Mouse (Mus musculus) liver, embryonic 16.5 days (tissue): ENCODE data around the gene Elmod3. TPM values are rescaled to one million over a fixed set of nuclear protein-coding genes. Genes with fewer than 3 reads are reported as not detected.

Source experiments
- ATAC-seq: fragments of 200-750 bp; cut with Nextera tagmentation; 2 replicates; pipeline ENCODE4 v1.8.0; 2017; ENCODE audit warnings: low read depth, mild to moderate bottlenecking, moderate number of reproducible peaks, moderate library complexity
- H3K27ac ChIP-seq: fragments of 300-500 bp; sonication (generic); 2 replicates; pipeline ENCODE4 v1.5.1; 2014; ENCODE audit warnings: mild to moderate bottlenecking, low read length
- H3K27me3 ChIP-seq: fragments of 300-500 bp; sonication (generic); 2 replicates; pipeline ENCODE4 v1.6.1; 2014; ENCODE audit warnings: low read depth, low read length, mixed read lengths; ENCODE audit not compliant: control insufficient read depth, insufficient read depth
- H3K36me3 ChIP-seq: fragments of 300-500 bp; sonication (generic); 2 replicates; pipeline ENCODE4 v1.6.1; 2014; ENCODE audit warnings: mild to moderate bottlenecking; ENCODE audit not compliant: control insufficient read depth, insufficient read depth
- H3K4me1 ChIP-seq: fragments of 300-500 bp; sonication (generic); 2 replicates; pipeline ENCODE4 v1.6.1; 2014; ENCODE audit warnings: low read depth, low read length, mixed read lengths; ENCODE audit not compliant: control insufficient read depth
- H3K4me2 ChIP-seq: fragments of 300-500 bp; sonication (generic); 2 replicates; pipeline ENCODE4 v1.6.1; 2014; ENCODE audit warnings: low read depth, low read length, mixed read lengths
- H3K4me3 ChIP-seq: fragments of 300-500 bp; sonication (generic); 2 replicates; pipeline ENCODE4 v1.5.1; 2014; ENCODE audit warnings: low read depth, mild to moderate bottlenecking, low read length
- H3K9ac ChIP-seq: fragments of 300-500 bp; sonication (generic); 2 replicates; pipeline ENCODE4 v1.6.1; 2014; ENCODE audit warnings: low read depth, low read length
- H3K9me3 ChIP-seq: fragments of 300-500 bp; sonication (generic); replicated peaks from 2 replicates; pipeline ENCODE4 v1.6.1; 2016; ENCODE audit warnings: low read length; ENCODE audit not compliant: control insufficient read depth
- WGBS: fragments of 180-500 bp; shearing (Covaris S2); extraction: QIAGEN DNeasy Blood & Tissue Kit; methylation state at CpG from one replicate; pipeline ENCODE4 v1.1.7; 2014; ENCODE audit not compliant: insufficient replicate concordance; 5-methylcytosine and 5-hydroxymethylcytosine counted together
- polyA plus RNA-seq: library from polyadenylated mRNA; unstranded; fragments of >200 nt; fragmentation: Nextera tagmentation; extraction: Ambion mirVana; gene quantifications from 2 replicates; pipeline ENCODE4 v1.2.1, GENCODE M21; 2015

The Elmod3 gene
- polyA plus RNA-seq, 1 experiment from 2014 or later: 4.5 TPM

GRCm38 (mm10) chr6:72631700-72632099 lies 33.5 kb upstream of the Elmod3 start:
- H3K4me1 ChIP-seq: no peaks in the 10 kb centered on the region; the same call in none of the 2 replicates
- H3K27me3 ChIP-seq: no peaks in the 10 kb centered on the region
- no peak overlapping the region for H3K9ac ChIP-seq
- H3K4me3 ChIP-seq: no peak overlapping the region
- WGBS: 70% methylated on average over 6 of the region's 6 CpGs
- H3K36me3 ChIP-seq: no peaks in the 10 kb centered on the region
- no peak overlapping the region for H3K27ac ChIP-seq
- ATAC-seq: no peak
- no peaks in the 10 kb centered on the region for H3K9me3 ChIP-seq
- H3K4me2 ChIP-seq: no peak overlapping the region

GRCm38 (mm10) chr6:72630961-72631360 lies 32.7 kb upstream of the Elmod3 start:
- H3K9me3 ChIP-seq: no peaks in the 10 kb centered on the region
- ATAC-seq: no peak
- no peaks in the 10 kb centered on the region for H3K36me3 ChIP-seq
- no peaks in the 10 kb centered on the region; the same call in none of the 2 replicates for H3K4me1 ChIP-seq
- H3K27ac ChIP-seq: 0 out of 2 replicates have a peak overlapping the region, but pooled peaks have one; percentile 7
- H3K4me3 ChIP-seq: no peak overlapping the region
- no peak overlapping the region for H3K9ac ChIP-seq
- no peaks in the 10 kb centered on the region for H3K27me3 ChIP-seq
- no peak overlapping the region for H3K4me2 ChIP-seq
- 73% methylated on average over 14 of the region's 14 CpGs for WGBS

GRCm38 (mm10) chr6:72630370-72630769 lies 32.2 kb upstream of the Elmod3 start:
- Histone ChIP-seq H3K4me3 (no peak overlapping the region), H3K27ac (peak overlapping the region; percentile 49; the same call in 1 of the 2 replicates), H3K27me3 (no peaks in the 10 kb centered on the region), H3K4me2 (no peak overlapping the region), H3K36me3 (no peaks in the 10 kb centered on the region), H3K9ac (no peak overlapping the region), H3K4me1 (no peaks in the 10 kb centered on the region; the same call in 1 of the 2 replicates), H3K9me3 (no peaks in the 10 kb centered on the region)
- peak; percentile 75 for ATAC-seq
- 55% methylated on average over 2 of the region's 2 CpGs for WGBS

DNA sequence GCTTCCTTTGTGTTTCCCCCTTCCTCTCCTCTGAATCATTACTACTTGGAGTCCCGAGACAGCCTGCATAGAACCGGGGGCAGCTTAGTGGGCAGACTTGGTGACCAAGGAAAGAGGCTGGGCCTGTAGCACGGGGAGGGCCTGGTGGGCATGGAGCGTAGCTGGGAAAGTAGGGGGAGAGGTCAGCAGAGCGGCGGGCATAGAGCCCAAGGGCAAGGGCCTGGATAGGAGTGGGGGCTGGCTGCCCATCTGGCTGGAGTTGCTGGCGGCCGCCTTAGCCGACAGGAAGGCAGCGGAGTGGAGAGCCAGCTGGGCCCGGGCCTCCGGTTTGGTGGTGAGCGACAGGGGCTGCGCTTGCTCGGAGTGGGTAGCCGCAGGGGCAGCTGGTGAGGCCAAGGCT lies 29.1 kb upstream of the Elmod3 start:
- Histone ChIP-seq H3K27ac (no peak overlapping the region), H3K4me1 (no peaks in the 10 kb centered on the region; the same call in 1 of the 2 replicates), H3K4me2 (no peak overlapping the region), H3K9ac (no peak overlapping the region), H3K36me3 (no peaks in the 10 kb centered on the region), H3K4me3 (no peak overlapping the region), H3K9me3 (no peaks in the 10 kb centered on the region), H3K27me3 (no peaks in the 10 kb centered on the region)
- no peak for ATAC-seq
- WGBS: 80% methylated on average over 16 of the region's 16 CpGs

GRCm38 (mm10) chr6:72626391-72626790 lies 28.2 kb upstream of the Elmod3 start:
- no peak overlapping the region for H3K4me2 ChIP-seq
- no peak overlapping the region for H3K4me3 ChIP-seq
- H3K27ac ChIP-seq: no peak overlapping the region
- no peak for ATAC-seq
- H3K9ac ChIP-seq: no peak overlapping the region
- no peaks in the 10 kb centered on the region; the same call in none of the 2 replicates for H3K4me1 ChIP-seq
- H3K36me3 ChIP-seq: no peaks in the 10 kb centered on the region
- no peaks in the 10 kb centered on the region for H3K27me3 ChIP-seq
- WGBS: 60% methylated on average over 7 of the region's 7 CpGs
- no peaks in the 10 kb centered on the region for H3K9me3 ChIP-seq

GRCm38 (mm10) chr6:72623661-72624402 lies 25.6 kb upstream of the Elmod3 start:
- H3K27ac ChIP-seq: no peak overlapping the region
- H3K4me3 ChIP-seq: no peak overlapping the region
- 64% methylated on average over 8 of the region's 8 CpGs for WGBS
- H3K4me1 ChIP-seq: peaks cover 5% of the 10 kb centered on the region
- H3K27me3 ChIP-seq: no peaks in the 10 kb centered on the region
- H3K9me3 ChIP-seq: no peaks in the 10 kb centered on the region
- no peak for ATAC-seq
- H3K4me2 ChIP-seq: no peak overlapping the region
- no peaks in the 10 kb centered on the region for H3K36me3 ChIP-seq
- H3K9ac ChIP-seq: no peak overlapping the region

DNA sequence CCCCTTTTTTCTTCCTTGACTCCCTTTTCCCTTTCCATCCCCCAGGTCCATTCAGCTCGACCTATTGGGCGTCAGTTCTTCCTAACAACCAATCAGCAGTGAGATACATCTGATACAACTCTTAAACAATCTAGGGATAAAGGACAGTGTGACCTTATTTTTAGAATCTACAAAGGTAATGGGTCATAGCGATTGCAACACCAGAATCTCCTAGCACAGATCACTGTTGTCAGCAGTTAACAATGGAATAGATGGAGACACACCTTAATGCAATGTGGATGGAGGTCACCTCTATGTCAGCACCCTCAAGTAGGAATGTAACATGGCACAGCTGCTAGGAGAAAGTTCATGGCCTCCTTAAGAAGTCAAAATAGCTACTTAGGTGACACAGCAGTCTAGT lies 24.7 kb upstream of the Elmod3 start:
- no peaks in the 10 kb centered on the region for H3K27me3 ChIP-seq
- H3K4me3 ChIP-seq: no peak overlapping the region
- H3K27ac ChIP-seq: no peak overlapping the region
- 55% methylated on average over 3 of the region's 3 CpGs for WGBS
- no peaks in the 10 kb centered on the region for H3K36me3 ChIP-seq
- no peak for ATAC-seq
- H3K9me3 ChIP-seq: no peaks in the 10 kb centered on the region
- peaks cover 5% of the 10 kb centered on the region for H3K4me1 ChIP-seq
- H3K4me2 ChIP-seq: no peak overlapping the region
- H3K9ac ChIP-seq: no peak overlapping the region

DNA sequence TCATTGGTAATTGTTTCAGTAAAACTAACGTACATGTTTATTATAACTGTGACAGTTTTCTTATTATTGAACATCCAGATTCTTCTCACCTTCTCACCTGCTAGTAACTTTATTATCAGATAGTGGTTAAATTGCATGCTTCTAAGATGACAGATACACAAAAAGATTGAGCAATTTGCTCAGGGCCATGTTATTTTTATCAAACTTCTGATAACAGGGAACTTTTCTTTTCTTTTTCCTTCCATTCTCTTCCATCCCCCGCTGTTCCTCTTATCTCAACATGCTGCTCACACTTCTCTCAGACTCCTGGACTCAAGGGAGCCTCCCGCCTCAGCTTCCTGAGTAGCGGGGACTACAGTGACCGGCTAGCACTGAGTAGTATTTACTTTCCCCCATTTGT lies 22.7 kb upstream of the Elmod3 start:
- H3K9me3 ChIP-seq: no peaks in the 10 kb centered on the region
- H3K27ac ChIP-seq: 0 out of 2 replicates have a peak overlapping the region, but pooled peaks have one; percentile 3
- no peaks in the 10 kb centered on the region for H3K36me3 ChIP-seq
- ATAC-seq: no peak
- H3K9ac ChIP-seq: no peak overlapping the region
- WGBS: 33% methylated on average over 5 of the region's 5 CpGs
- no peak overlapping the region for H3K4me2 ChIP-seq
- H3K27me3 ChIP-seq: no peaks in the 10 kb centered on the region
- no peak overlapping the region for H3K4me3 ChIP-seq
- peaks cover 11% of the 10 kb centered on the region for H3K4me1 ChIP-seq

DNA sequence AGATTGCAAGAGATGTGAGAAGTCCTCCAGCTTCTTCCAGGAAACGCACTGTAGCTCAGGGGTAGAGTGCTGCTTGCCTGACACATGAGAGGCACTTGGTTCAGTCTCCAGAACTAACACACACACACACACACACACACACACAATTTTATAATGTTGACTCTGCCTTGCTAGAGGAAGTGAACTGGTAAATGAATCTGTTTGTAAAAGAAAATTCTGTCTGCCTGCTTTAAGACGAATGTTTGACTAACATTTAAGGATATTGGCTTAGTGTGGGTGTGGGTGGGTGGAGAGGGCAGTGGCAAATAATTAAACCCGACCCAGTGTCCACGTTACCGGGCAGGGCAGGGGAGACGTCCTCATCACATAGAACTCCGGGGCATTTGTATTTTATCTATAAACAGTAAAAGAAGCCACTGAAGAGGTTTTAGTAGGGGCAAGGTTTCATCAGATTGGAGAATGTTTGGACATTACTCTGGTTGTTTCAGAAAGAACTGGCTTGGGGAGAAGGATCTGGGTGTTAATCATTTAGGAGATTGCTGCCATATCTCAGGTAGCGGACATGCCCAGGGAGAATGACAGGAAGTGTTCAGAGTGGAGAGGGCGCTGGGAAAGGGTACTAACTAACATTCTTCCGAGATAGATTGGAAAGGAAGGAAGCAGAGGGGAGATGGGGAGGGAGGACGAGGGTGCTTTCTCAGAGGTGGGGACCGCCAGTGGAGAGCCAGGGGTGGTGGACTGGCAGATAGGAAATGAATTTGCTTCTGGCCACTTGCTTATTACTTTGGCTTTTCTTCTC lies 21.7 kb upstream of the Elmod3 start:
- ATAC-seq: no peak
- peak overlapping the region; percentile 71 for H3K27ac ChIP-seq
- H3K36me3 ChIP-seq: no peaks in the 10 kb centered on the region
- no peaks in the 10 kb centered on the region for H3K9me3 ChIP-seq
- H3K9ac ChIP-seq: no peak overlapping the region
- peak overlapping the region; percentile 3; the same call in 1 of the 2 replicates for H3K4me3 ChIP-seq
- H3K4me1 ChIP-seq: peaks cover 21% of the 10 kb centered on the region
- 14% methylated on average over 12 of the region's 12 CpGs for WGBS
- no peaks in the 10 kb centered on the region for H3K27me3 ChIP-seq
- H3K4me2 ChIP-seq: peak overlapping the region; percentile 31
